Mouse (Mus musculus): Measurements from ENCODE around the gene Gdpd1.
A peak's percentile ranks its signal among the peaks of the same experiment; 100 is the strongest.
"Not testable (repeated sequence)": the region's sequence is repeated elsewhere in the genome, so short reads cannot be mapped to it uniquely, and the experiment has no call there.

Gdpd1 gene

GRCm38 (mm10) chr11:87073866-87074440 lies at the start of gene Gdpd1:
Gdpd1 (minus strand) TSS chr11:87074062.
- DNase-seq (ENCODE audit: low spot score in 2 of 2), result peak; percentile 76 to 92

- no peak for DNase-seq (ENCODE audit: low spot score in 2 of 2)
Observed at GRCm38 (mm10) chr11:87121864-87122263, 48.0 kb upstream of the Gdpd1 start.

- DNase-seq (ENCODE audit: low spot score in 2 of 2), result no peak
Observed at GRCm38 (mm10) chr11:87110172-87110909, 36.5 kb upstream of the Gdpd1 start.

- peak in 1 of 2 experiments; percentile 29 for DNase-seq (ENCODE audit: low spot score in 2 of 2)
Observed at GRCm38 (mm10) chr11:87109519-87110171, 35.8 kb upstream of the Gdpd1 start.

GRCm38 (mm10) chr11:87108755-87109518 lies 35.1 kb upstream of the Gdpd1 start, which contains the start of gene Ska2:
Ska2 (plus strand) TSS chr11:87109234.
- DNase-seq (ENCODE audit: low spot score in 2 of 2), result peak; percentile 92 to 98

GRCm38 (mm10) chr11:87108409-87108754 lies 34.5 kb upstream of the Gdpd1 start, which contains the start of gene Prr11:
Prr11 (minus strand) TSS chr11:87108708.
- no peak for DNase-seq (ENCODE audit: low spot score in 2 of 2)

GRCm38 (mm10) chr11:87087142-87087541 lies 13.3 kb upstream of the Gdpd1 start:
- no peak for DNase-seq (ENCODE audit: low spot score in 2 of 2)

GRCm38 (mm10) chr11:87086290-87086984 lies 12.6 kb upstream of the Gdpd1 start, which contains the start of gene Smg8:
Smg8 (minus strand) TSS chr11:87086774.
- peak; percentile 36 to 71 for DNase-seq (ENCODE audit: low spot score in 2 of 2)

- no peak for DNase-seq (ENCODE audit: low spot score in 2 of 2)
Observed at GRCm38 (mm10) chr11:87085461-87085860, 11.6 kb upstream of the Gdpd1 start.

- no peak for DNase-seq (ENCODE audit: low spot score in 2 of 2)
Observed at GRCm38 (mm10) chr11:87083712-87084111, 9.8 kb upstream of the Gdpd1 start.

- peak; percentile 40 to 72 for DNase-seq (ENCODE audit: low spot score in 2 of 2)
Observed at GRCm38 (mm10) chr11:87073343-87073865, 458 bp downstream of the Gdpd1 start.

- no peak for DNase-seq (ENCODE audit: low spot score in 2 of 2)
Observed at GRCm38 (mm10) chr11:87062087-87062486, 11.8 kb downstream of the Gdpd1 start.

GRCm38 (mm10) chr11:87060410-87060809 lies 13.5 kb downstream of the Gdpd1 start:
- DNase-seq (ENCODE audit: low spot score in 2 of 2), result no peak

- DNase-seq (ENCODE audit: low spot score in 2 of 2), result no peak
Observed at GRCm38 (mm10) chr11:87056286-87056685, 17.6 kb downstream of the Gdpd1 start.

GRCm38 (mm10) chr11:87048900-87049299 lies 25.0 kb downstream of the Gdpd1 start:
- not testable (repeated sequence) for DNase-seq (ENCODE audit: low spot score in 2 of 2)

- DNase-seq (ENCODE audit: low spot score in 2 of 2), result no peak
Observed at GRCm38 (mm10) chr11:87046968-87047367, 26.9 kb downstream of the Gdpd1 start.

- no peak for DNase-seq (ENCODE audit: low spot score in 2 of 2)
Observed at GRCm38 (mm10) chr11:87043052-87043451, 30.8 kb downstream of the Gdpd1 start.

GRCm38 (mm10) chr11:87039307-87039963 lies 34.4 kb downstream of the Gdpd1 start:
- DNase-seq (ENCODE audit: low spot score in 2 of 2), result no peak

- no peak for DNase-seq (ENCODE audit: low spot score in 2 of 2)
Observed at GRCm38 (mm10) chr11:87036180-87036579, 37.7 kb downstream of the Gdpd1 start.

- no peak for DNase-seq (ENCODE audit: low spot score in 2 of 2)
Observed at GRCm38 (mm10) chr11:87028212-87028611, 45.6 kb downstream of the Gdpd1 start.
